In the genomic region with DNA sequence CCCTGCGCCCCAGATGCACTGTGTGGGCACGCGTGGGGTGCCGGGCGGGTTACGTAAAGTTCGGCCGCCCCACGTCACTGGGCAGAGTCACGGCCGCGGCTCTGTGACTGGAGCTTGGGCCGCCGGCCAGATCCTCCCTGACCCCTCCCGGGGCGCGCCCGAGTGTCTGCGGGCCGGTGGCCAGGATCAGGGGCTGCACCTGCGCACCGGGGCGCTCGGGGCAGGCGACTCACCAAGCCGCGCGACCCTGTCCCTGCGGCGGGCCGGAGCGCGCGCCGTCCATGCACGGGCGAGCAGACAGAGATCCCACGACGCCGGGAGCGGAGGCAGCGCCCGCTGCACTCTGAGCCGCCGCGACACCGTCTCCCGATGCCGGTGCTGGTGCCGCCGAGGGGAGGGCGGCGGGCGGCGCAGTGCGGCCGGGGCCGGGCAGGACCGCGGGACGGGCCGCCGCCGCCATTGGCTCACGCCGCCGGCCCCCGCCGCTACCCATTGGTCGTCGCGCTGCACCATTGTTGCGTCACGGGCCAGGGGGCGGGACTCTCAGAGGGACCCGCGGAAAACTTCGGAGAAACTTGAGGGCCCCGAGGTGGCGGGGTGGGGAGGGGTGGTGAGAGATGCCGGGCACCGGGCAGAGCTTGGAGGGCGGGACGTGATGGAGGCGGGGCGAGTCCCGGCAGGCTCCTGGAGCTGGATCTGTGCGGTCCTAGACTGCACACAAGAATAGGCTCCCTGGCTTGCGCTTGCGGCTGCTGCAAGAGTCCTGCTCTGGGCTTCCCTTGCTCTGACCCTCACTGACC, we compare ENCODE assay signal across 8 mouse cellular contexts. TPM values are rescaled to one million over a fixed set of nuclear protein-coding genes. Genes with fewer than 3 reads are reported as not detected.
DNase-seq lines count a peak whose midpoint lies in the region; ATAC-seq and TF ChIP-seq lines count a peak whose summit lies in the region.

Ankrd9 (minus strand) TSS at position 434 of the 800 bp plus-strand sequence.

- H3K36me3 ChIP-seq in megakaryocyte, embryonic 14.5 days (replicated peaks; ENCODE audit: low read length), result peaks cover 37% of the 10 kb centered on the region

- peaks cover 8% of the 10 kb centered on the region; the same call in 1 of the 2 replicates for H3K9me3 ChIP-seq in megakaryocyte, embryonic 14.5 days

- H3K27ac ChIP-seq in cortical plate, adult 2 months (ENCODE audit: insufficient read depth, low read length), result peak within 1 kb of the TSS; percentile 92

- peaks cover 27% of the 10 kb centered on the region for H3K27me3 ChIP-seq in megakaryocyte, embryonic 14.5 days (replicated peaks)

- no peak for TF ChIP-seq CTCF in cortical plate, adult 2 months (IDR thresholded peaks at IDR 0.05; ENCODE audit: extremely low read depth, insufficient read depth, low read length)

- no peaks in the 10 kb centered on the region for H3K4me1 ChIP-seq in cortical plate, adult 2 months (ENCODE audit: control insufficient read depth, insufficient read depth, low read length)
- H3K4me1 ChIP-seq in megakaryocyte, embryonic 14.5 days, result peaks cover 68% of the 10 kb centered on the region

- 0 out of 2 replicates have a peak, but pooled peaks have one; percentile 29 for TF ChIP-seq POLR2A in cortical plate, adult 2 months (IDR thresholded peaks at IDR 0.05; ENCODE audit: extremely low read depth, insufficient read depth, low read length)

- DNase-seq in gastrocnemius, adult 8-10 months (ENCODE audit: low spot score in 2 of 2), result peak; percentile 98
- peak; percentile 73 for DNase-seq in hindlimb bud, embryonic 11.5 days (ENCODE audit: extremely low spot score, low read depth, low spot score)
- DNase-seq in left cerebral cortex, adult 8-10 months (ENCODE audit: low spot score in 2 of 2), result peak; percentile 80 to 89
- DNase-seq in right cerebral cortex, postnatal 10 days (ENCODE audit: low spot score in 2 of 2), result peak; percentile 94 to 95
- DNase-seq in urinary bladder, postnatal 36 days (ENCODE audit: low spot score in 2 of 2), result peak; percentile 95 to 99

- ATAC-seq in activated CD4-positive, CD25-positive, alpha-beta regulatory T cell, adult 4 months, result peak; percentile 92

- peak within 1 kb of the TSS; percentile 56 for H3K4me3 ChIP-seq in cortical plate, adult 2 months (ENCODE audit: insufficient read depth, low read length)
- H3K4me3 ChIP-seq in megakaryocyte, embryonic 14.5 days (replicated peaks), result peak within 1 kb of the TSS; percentile 95

RNA-seq across cellular contexts. Expression of gene Ankrd9, which starts in this region (rescaled TPM):
- polyA plus RNA-seq in activated CD4-positive, CD25-positive, alpha-beta regulatory T cell, adult 4 months (2017; shearing (Covaris generic)), result 1 to 10 TPM in 1 of 2 experiments, under 1 TPM in 1; 0.74 to 1.2 TPM
- 34.7 and 34.8 TPM in 2 replicates for polyA plus RNA-seq in cortical plate, adult 2 months (2012; rRNA removed)
- 100 to 1,000 TPM; 147 to 209 (median 152) TPM for total RNA-seq in gastrocnemius, adult 8-10 months (2022)
- 10 to 100 TPM; 13.6 to 18.7 (median 16.5) TPM for total RNA-seq in left cerebral cortex, adult 8-10 months (2022)
- polyA plus RNA-seq in megakaryocyte, embryonic 14.5 days (2012; ENCODE audit: insufficient read depth, low replicate concordance), result 3.6 and 7.0 TPM in 2 replicates

Comparison
In these comparisons a context has a peak if more than half of its experiments do, and no peak if none do; other contexts are left out.
1. Peak in every context shown above with its lines: DNase-seq, ATAC-seq, H3K4me3 ChIP-seq and H3K27ac ChIP-seq.
2. RNA of gene Ankrd9 (total RNA-seq): 147 to 209 TPM in gastrocnemius, adult 8-10 months; 13.6 to 18.7 TPM in left cerebral cortex, adult 8-10 months; every median in the first group is over 4 times any median in the second.